Mouse (Mus musculus) heart, postnatal 0 days (tissue): Measurements from ENCODE around the gene D2hgdh. TPM values are rescaled to one million over a fixed set of nuclear protein-coding genes. Genes with fewer than 3 reads are reported as not detected.
"Not testable (repeated sequence)": the region's sequence is repeated elsewhere in the genome, so short reads cannot be mapped to it uniquely, and the experiment has no call there.

Experiments
- ATAC-seq: fragments of 200-750 bp; cut with Nextera tagmentation; 2 replicates; pipeline ENCODE4 v1.8.0; 2017; ENCODE audit warnings: low read depth, moderate number of reproducible peaks, moderate library complexity; ENCODE audit not compliant: insufficient read depth
- DNase-seq: peaks from one replicate; pipeline ENCODE4 v3.0.0-alpha.2; 2016; ENCODE audit warnings: low spot score
- H3K27ac ChIP-seq: fragments of 300-500 bp; sonication (generic); 2 replicates; pipeline ENCODE4 v1.5.1; 2014; ENCODE audit warnings: low read depth, mild to moderate bottlenecking
- H3K27me3 ChIP-seq: fragments of 300-500 bp; sonication (generic); 2 replicates; pipeline ENCODE4 v1.6.1; 2014; ENCODE audit warnings: low read length, mixed read lengths; ENCODE audit not compliant: control insufficient read depth, insufficient read depth
- H3K36me3 ChIP-seq: fragments of 300-500 bp; sonication (generic); replicated peaks from 2 replicates; pipeline ENCODE4 v1.6.1; 2014; ENCODE audit warnings: low read length, mixed read lengths; ENCODE audit not compliant: control insufficient read depth, insufficient read depth
- H3K4me1 ChIP-seq: fragments of 300-500 bp; sonication (generic); 2 replicates; pipeline ENCODE4 v1.6.1; 2014; ENCODE audit warnings: antibody characterized with exemption; ENCODE audit not compliant: control insufficient read depth, insufficient read depth
- H3K4me2 ChIP-seq: fragments of 300-500 bp; sonication (generic); 2 replicates; pipeline ENCODE4 v1.6.1; 2014; ENCODE audit warnings: low read depth, mild to moderate bottlenecking, low read length, moderate library complexity
- H3K4me3 ChIP-seq: fragments of 300-500 bp; sonication (generic); 2 replicates; pipeline ENCODE4 v1.5.1; 2014; ENCODE audit warnings: low read depth, low read length
- H3K9ac ChIP-seq: fragments of 300-500 bp; sonication (generic); replicated peaks from 2 replicates; pipeline ENCODE4 v1.6.1; 2014; ENCODE audit warnings: low read depth, low read length, mixed read lengths
- H3K9me3 ChIP-seq: fragments of 300-500 bp; sonication (generic); replicated peaks from 2 replicates; pipeline ENCODE4 v1.6.1; 2016; ENCODE audit warnings: low read length; ENCODE audit not compliant: control insufficient read depth
- CTCF ChIP-seq: IDR thresholded peaks from 2 replicates; pipeline ENCODE4 v1.5.1; 2016; ENCODE audit warnings: antibody characterized with exemption, control low read depth, low read depth
- EP300 ChIP-seq: IDR thresholded peaks from 2 replicates; pipeline ENCODE4 v1.6.1; 2016; ENCODE audit warnings: antibody characterized with exemption, low read depth
- WGBS: fragments of 180-500 bp; shearing (Covaris S2); extraction: QIAGEN DNeasy Blood & Tissue Kit; methylation state at CpG from one replicate; pipeline ENCODE4 v1.1.7; 2014; 5-methylcytosine and 5-hydroxymethylcytosine counted together
- polyA plus RNA-seq: library from polyadenylated mRNA; unstranded; fragments of >200 nt; fragmentation: Nextera tagmentation; extraction: Ambion mirVana; gene quantifications from 2 replicates; pipeline ENCODE4 v1.2.1, GENCODE M21; 2015
- total RNA-seq: library from RNA; depleted of rRNA; stranded (reverse); fragments of >200 nt; gene quantifications from 2 replicates; pipeline ENCODE4 v1.2.3, GENCODE M21; 2014; ENCODE audit warnings: low replicate concordance

Gene D2hgdh
- total and polyA plus RNA-seq, 2 experiments from 2014 or later = 13.9 to 23.8 TPM

DNA sequence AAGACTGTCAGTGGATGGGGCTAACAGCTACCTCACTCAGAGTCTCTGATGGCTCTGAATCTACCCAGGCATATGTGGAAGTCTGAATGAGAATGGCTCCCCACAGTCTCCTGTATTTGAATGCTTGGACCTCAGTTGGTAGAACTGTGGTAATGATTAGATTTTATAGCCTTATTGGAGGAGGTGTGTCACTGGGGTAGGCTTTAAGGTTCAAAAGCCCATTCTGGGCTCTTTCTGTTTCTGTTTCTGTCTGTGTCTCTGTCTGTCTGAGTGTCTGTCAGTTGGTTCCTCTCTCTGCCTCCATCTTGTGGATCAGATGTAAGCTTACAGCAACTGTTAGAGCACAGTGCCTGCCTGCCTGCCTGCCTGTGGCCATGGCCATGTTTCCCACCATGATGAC lies 34.9 kb downstream of the D2hgdh start:
- Histone ChIP-seq H3K4me2 (no peak overlapping the region), H3K4me3 (no peak overlapping the region), H3K4me1 (no peaks in the 10 kb centered on the region), H3K9me3 (no peaks in the 10 kb centered on the region), H3K27ac (no peak overlapping the region), H3K36me3 (no peaks in the 10 kb centered on the region), H3K9ac (no peak overlapping the region), H3K27me3 (no peaks in the 10 kb centered on the region)
- no peak for ATAC-seq
- DNase-seq = no peak
- TF ChIP-seq EP300 (no peak), CTCF (no peak)

GRCm38 (mm10) chr1:93861048-93861447 lies 36.3 kb downstream of the D2hgdh start, which contains the start of gene Gal3st2:
Gene Gal3st2, plus strand, starts transcription at chr1:93861306.
- not testable (repeated sequence) for H3K27me3 ChIP-seq, H3K9ac ChIP-seq, H3K27ac ChIP-seq, H3K4me2 ChIP-seq, H3K4me1 ChIP-seq, ATAC-seq, H3K36me3 ChIP-seq, H3K9me3 ChIP-seq, DNase-seq, H3K4me3 ChIP-seq
- WGBS = 50% methylated on average over 2 of the region's 2 CpGs

GRCm38 (mm10) chr1:93871594-93872105 lies 46.9 kb downstream of the D2hgdh start:
- not testable (repeated sequence) for H3K4me2 ChIP-seq, DNase-seq, H3K9me3 ChIP-seq

DNA sequence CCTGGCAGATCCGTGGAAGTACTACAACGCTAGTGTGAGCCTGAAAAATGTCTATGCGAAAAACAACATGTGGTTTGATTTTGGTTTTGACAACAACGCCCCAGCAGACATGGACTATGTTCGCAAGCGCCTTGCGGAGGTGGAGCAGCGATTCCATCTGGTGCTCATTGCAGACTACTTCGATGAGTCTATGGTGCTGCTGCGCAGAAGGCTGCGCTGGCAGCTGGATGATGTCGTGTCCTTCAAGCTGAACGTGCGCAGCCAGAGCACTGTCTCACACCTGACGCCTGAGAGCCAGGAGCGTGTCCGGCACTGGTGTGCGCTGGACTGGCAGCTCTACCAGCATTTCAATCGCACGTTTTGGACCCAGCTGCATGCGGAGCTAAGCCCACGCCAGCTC lies 49.7 kb downstream of the D2hgdh start:
- not testable (repeated sequence) for H3K36me3 ChIP-seq, H3K4me3 ChIP-seq, H3K27ac ChIP-seq, H3K9ac ChIP-seq, ATAC-seq, H3K4me1 ChIP-seq, DNase-seq, H3K4me2 ChIP-seq, H3K27me3 ChIP-seq, H3K9me3 ChIP-seq
- 89% methylated on average over 11 of the region's 22 CpGs for WGBS

More at GRCm38 (mm10) chr1:93871594-93872105, 46.9 kb downstream of the D2hgdh start:
- H3K36me3 ChIP-seq, H3K27ac ChIP-seq, ATAC-seq, H3K4me1 ChIP-seq, H3K9ac ChIP-seq, H3K27me3 ChIP-seq, H3K4me3 ChIP-seq: not testable (repeated sequence)
- WGBS = no CpG with 5 or more reads among the region's 1 CpGs

DNA sequence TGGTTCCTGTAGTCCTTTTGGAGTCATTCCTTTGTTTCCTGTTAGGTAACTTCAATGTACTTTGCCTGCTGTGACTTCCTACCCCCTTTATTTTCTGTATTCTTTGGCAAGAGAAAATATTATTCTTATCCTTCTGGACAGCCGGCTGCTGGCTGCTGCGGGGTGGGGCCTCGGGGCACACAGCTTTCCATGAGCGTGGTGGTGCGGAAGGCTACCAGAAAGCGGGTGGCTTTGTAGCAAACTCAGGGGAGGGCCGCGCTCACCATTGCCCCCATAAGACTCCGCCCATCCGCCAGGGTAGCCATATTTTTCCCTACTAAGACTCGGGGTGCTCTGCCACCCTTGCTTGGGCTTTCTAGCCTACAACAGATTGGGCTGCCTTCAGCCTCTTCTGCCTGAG lies 57.1 kb downstream of the D2hgdh start:
- no CpG with 5 or more reads among the region's 11 CpGs for WGBS
- H3K4me1 ChIP-seq, H3K4me3 ChIP-seq, DNase-seq, H3K4me2 ChIP-seq, H3K27me3 ChIP-seq, H3K36me3 ChIP-seq, H3K9ac ChIP-seq, H3K9me3 ChIP-seq, H3K27ac ChIP-seq: not testable (repeated sequence)
- ATAC-seq = peak; percentile 75

GRCm38 (mm10) chr1:93890936-93891335 lies 66.2 kb downstream of the D2hgdh start:
- H3K4me1 ChIP-seq, H3K9ac ChIP-seq, H3K27me3 ChIP-seq, H3K27ac ChIP-seq, H3K4me2 ChIP-seq, H3K9me3 ChIP-seq, ATAC-seq, H3K36me3 ChIP-seq, H3K4me3 ChIP-seq, DNase-seq: not testable (repeated sequence)
- WGBS = 57% methylated on average over 1 of the region's 1 CpGs

DNA sequence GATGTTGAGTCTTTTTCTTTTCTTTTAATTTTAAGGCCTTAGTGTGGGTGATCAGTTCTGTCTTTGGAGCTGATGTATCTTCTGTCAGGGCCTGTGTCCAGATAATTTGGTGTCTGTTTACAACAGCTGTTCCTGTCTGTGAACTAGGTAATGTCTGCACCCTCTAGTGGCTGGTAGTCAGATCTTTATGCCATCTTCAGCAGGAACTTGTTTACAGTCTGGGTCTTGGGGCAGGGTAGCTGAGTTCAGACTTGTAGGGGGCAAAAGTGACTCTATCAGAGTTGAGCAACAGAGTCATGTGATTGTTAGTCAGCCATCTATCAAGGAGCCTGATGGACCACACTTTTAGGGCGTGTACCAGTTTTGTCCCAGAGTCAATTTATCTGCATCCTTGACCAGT lies 72.7 kb downstream of the D2hgdh start:
- no CpG with 5 or more reads among the region's 1 CpGs for WGBS
- not testable (repeated sequence) for H3K36me3 ChIP-seq, H3K9ac ChIP-seq, H3K4me2 ChIP-seq, H3K4me1 ChIP-seq, DNase-seq, H3K4me3 ChIP-seq, H3K27me3 ChIP-seq, H3K9me3 ChIP-seq, H3K27ac ChIP-seq
- ATAC-seq = 0 out of 2 replicates have a peak, but pooled peaks have one; percentile 36

GRCm38 (mm10) chr1:93901291-93901690 lies 76.6 kb downstream of the D2hgdh start:
- not testable (repeated sequence) for H3K4me1 ChIP-seq, H3K27ac ChIP-seq, H3K9me3 ChIP-seq, DNase-seq, H3K4me2 ChIP-seq, H3K36me3 ChIP-seq, H3K9ac ChIP-seq, H3K4me3 ChIP-seq, H3K27me3 ChIP-seq
- 0 out of 2 replicates have a peak, but pooled peaks have one; percentile 37 for ATAC-seq
- 11% methylated on average over 1 of the region's 5 CpGs for WGBS
